Mouse (Mus musculus) MEL (cell line): ENCODE measurements at regions not wholly inside any gene's neighbourhood (a gene's known extent, or its start where the extent isn't known, plus 50 kb on each side); places are given as distances from the start of the nearest gene placed in this dataset.

Experiments used
- CHD2 ChIP-seq: IDR thresholded peaks from 2 replicates; pipeline ENCODE4 v1.6.1; 2011; ENCODE audit warnings: low read length, improper control_type of control experiment
- CTCF ChIP-seq, 3 experiments: IDR thresholded peaks in 2 of 3; conservative IDR thresholded peaks in 1 of 3; 2 replicates each; pipeline ENCODE4 v1.5.1; 2011 to 2012; ENCODE audit warnings: low read length in 3 of 3, low read depth in 2 of 3, mild to moderate bottlenecking in 2 of 3, improper control_type of control experiment in 1 of 3, inconsistent platforms in 1 of 3, mixed read lengths in 1 of 3, moderate library complexity in 1 of 3; ENCODE audit not compliant: control insufficient read depth in 1 of 3, insufficient read depth in 1 of 3, poor library complexity in 1 of 3, severe bottlenecking in 1 of 3
- E2F4 ChIP-seq: IDR thresholded peaks from 2 replicates; pipeline ENCODE4 v1.6.1; 2011; ENCODE audit warnings: low read depth, low read length, improper control_type of control experiment, borderline replicate concordance
- HCFC1 ChIP-seq: IDR thresholded peaks from 2 replicates; pipeline ENCODE4 v1.6.1; 2012; ENCODE audit warnings: low read depth, mild to moderate bottlenecking, inconsistent platforms, low read length, improper control_type of control experiment, moderate library complexity
- MAX ChIP-seq: IDR thresholded peaks from 2 replicates; pipeline ENCODE4 v1.6.1; 2011; ENCODE audit warnings: low read length, improper control_type of control experiment
- POLR2A ChIP-seq, 2 experiments: IDR thresholded peaks; 2 replicates each; pipeline ENCODE4 v1.6.1; 2011 to 2012; ENCODE audit warnings: low read length in 2 of 2, mild to moderate bottlenecking in 2 of 2, control low read depth in 1 of 2, improper control_type of control experiment in 1 of 2, low read depth in 1 of 2, moderate library complexity in 1 of 2; ENCODE audit not compliant: control insufficient read depth in 1 of 2, insufficient read depth in 1 of 2, poor library complexity in 1 of 2
- RAD21 ChIP-seq: IDR thresholded peaks from 2 replicates; pipeline ENCODE4 v1.6.1; 2011; ENCODE audit warnings: mild to moderate bottlenecking, low read depth, low read length, improper control_type of control experiment
- TAL1 ChIP-seq: IDR thresholded peaks from 2 replicates; pipeline ENCODE4 v1.6.1; 2012; ENCODE audit warnings: mild to moderate bottlenecking, inconsistent platforms, low read length, moderate library complexity, mixed read lengths
- USF1 ChIP-seq: IDR thresholded peaks from 2 replicates; pipeline ENCODE4 v1.6.1; 2014; ENCODE audit warnings: low read depth, mild to moderate bottlenecking, inconsistent platforms, low read length, improper control_type of control experiment, moderate library complexity
- ZC3H11A ChIP-seq: IDR thresholded peaks from 2 replicates; pipeline ENCODE4 v1.6.1; 2012; ENCODE audit warnings: low read depth, mild to moderate bottlenecking, inconsistent platforms, low read length, improper control_type of control experiment

- no peak for TF ChIP-seq CTCF (IDR thresholded peaks at IDR 0.05 in 2 of 3, conservative IDR thresholded peaks at IDR 0.05 in 1 of 3; ENCODE audit: control insufficient read depth in 1 of 3, insufficient read depth in 1 of 3, low read depth in 2 of 3, low read length in 3 of 3, poor library complexity in 1 of 3, severe bottlenecking in 1 of 3)
- TF ChIP-seq RAD21 = no peak
- TF ChIP-seq CHD2 = no peak
- no peak for TF ChIP-seq POLR2A (IDR thresholded peaks at IDR 0.05; ENCODE audit: control insufficient read depth in 1 of 2, insufficient read depth in 1 of 2, low read depth in 1 of 2, low read length in 2 of 2, poor library complexity in 1 of 2)
- TF ChIP-seq MAX = no peak
- no peak for TF ChIP-seq ZC3H11A
- TF ChIP-seq TAL1 = no peak
- TF ChIP-seq USF1 = no peak
- no peak for TF ChIP-seq E2F4
- TF ChIP-seq HCFC1 = no peak
Measured at GRCm38 (mm10) chr13:119149141-119149540, 279.3 kb upstream of the Paip1 start.
